Mouse (Mus musculus) intestine, postnatal 0 days (tissue): ENCODE measurements at regions not wholly inside any gene's neighbourhood (a gene's known extent, or its start where the extent isn't known, plus 50 kb on each side); places are given as distances from the start of the nearest gene placed in this dataset.

ENCODE experiments used
- ATAC-seq: fragments of 200-750 bp; cut with Nextera tagmentation; 2 replicates; pipeline ENCODE4 v1.8.0; 2017; ENCODE audit warnings: mild to moderate bottlenecking, moderate TSS enrichment, moderate library complexity
- H3K27ac ChIP-seq: fragments of 300-500 bp; sonication (generic); 2 replicates; pipeline ENCODE4 v1.5.1; 2014; ENCODE audit warnings: mild to moderate bottlenecking, low read depth, low read length, moderate library complexity
- H3K27me3 ChIP-seq: fragments of 300-500 bp; sonication (generic); replicated peaks from 2 replicates; pipeline ENCODE4 v1.6.1; 2014; ENCODE audit warnings: low read length, mixed read lengths; ENCODE audit not compliant: control insufficient read depth, insufficient read depth
- H3K36me3 ChIP-seq: fragments of 300-500 bp; sonication (generic); 2 replicates; pipeline ENCODE4 v1.6.1; 2014; ENCODE audit warnings: mild to moderate bottlenecking, moderate library complexity; ENCODE audit not compliant: control insufficient read depth, insufficient read depth
- H3K4me1 ChIP-seq: fragments of 300-500 bp; sonication (generic); replicated peaks from 2 replicates; pipeline ENCODE4 v1.6.1; 2014; ENCODE audit warnings: antibody characterized with exemption, low read length, mixed read lengths; ENCODE audit not compliant: control insufficient read depth, insufficient read depth
- H3K4me2 ChIP-seq: fragments of 300-500 bp; sonication (generic); replicated peaks from 2 replicates; pipeline ENCODE4 v1.6.1; 2014; ENCODE audit warnings: low read depth, mild to moderate bottlenecking, moderate library complexity
- H3K4me3 ChIP-seq: fragments of 300-500 bp; sonication (generic); 2 replicates; pipeline ENCODE4 v1.5.1; 2014; ENCODE audit warnings: low read depth, low read length
- H3K9ac ChIP-seq: fragments of 300-500 bp; sonication (generic); 2 replicates; pipeline ENCODE4 v1.6.1; 2014; ENCODE audit warnings: mild to moderate bottlenecking, low read depth, low read length
- H3K9me3 ChIP-seq: fragments of 300-500 bp; sonication (generic); 2 replicates; pipeline ENCODE4 v1.6.1; 2016; ENCODE audit warnings: mixed run types; ENCODE audit not compliant: control insufficient read depth
- CTCF ChIP-seq: sonication (generic); IDR thresholded peaks from 2 replicates; pipeline ENCODE4 v1.5.1; 2016; ENCODE audit warnings: low read depth, mild to moderate bottlenecking, control low read depth, antibody characterized with exemption, moderate library complexity
- WGBS: fragments of 180-500 bp; shearing (Covaris S2); extraction: QIAGEN DNeasy Blood & Tissue Kit; methylation state at CpG from one replicate; pipeline ENCODE4 v1.1.7; 2014; 5-methylcytosine and 5-hydroxymethylcytosine counted together

DNA sequence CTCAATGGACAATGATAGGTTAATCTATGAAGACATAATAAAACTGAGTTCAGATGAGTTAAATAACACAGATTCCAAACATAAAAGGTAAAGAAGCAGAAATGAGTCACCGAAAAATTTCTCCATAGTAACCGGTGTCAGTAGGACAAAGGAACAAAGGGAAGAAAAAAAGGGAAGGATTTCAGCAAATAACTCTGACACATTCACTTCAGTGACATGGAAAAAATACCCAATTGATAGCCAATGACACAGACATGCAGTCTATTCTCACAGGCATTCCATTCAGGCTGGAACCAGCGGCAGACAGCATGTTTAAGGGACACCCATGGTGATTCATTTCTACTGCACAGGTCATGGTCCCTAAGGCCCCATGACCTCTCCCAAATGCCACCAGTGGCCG is 79.0 kb downstream of the Mis18a start:
- no peaks in the 10 kb centered on the region for H3K4me1 ChIP-seq
- no peaks in the 10 kb centered on the region for H3K36me3 ChIP-seq
- no peaks in the 10 kb centered on the region for H3K27me3 ChIP-seq
- H3K4me3 ChIP-seq: no peak overlapping the region
- no peaks in the 10 kb centered on the region for H3K9me3 ChIP-seq
- no peak overlapping the region for H3K4me2 ChIP-seq
- no peak overlapping the region for H3K27ac ChIP-seq
- no peak for ATAC-seq
- no peak overlapping the region for H3K9ac ChIP-seq
- 71% methylated on average over 4 of the region's 4 CpGs for WGBS
- TF ChIP-seq CTCF: no peak

DNA sequence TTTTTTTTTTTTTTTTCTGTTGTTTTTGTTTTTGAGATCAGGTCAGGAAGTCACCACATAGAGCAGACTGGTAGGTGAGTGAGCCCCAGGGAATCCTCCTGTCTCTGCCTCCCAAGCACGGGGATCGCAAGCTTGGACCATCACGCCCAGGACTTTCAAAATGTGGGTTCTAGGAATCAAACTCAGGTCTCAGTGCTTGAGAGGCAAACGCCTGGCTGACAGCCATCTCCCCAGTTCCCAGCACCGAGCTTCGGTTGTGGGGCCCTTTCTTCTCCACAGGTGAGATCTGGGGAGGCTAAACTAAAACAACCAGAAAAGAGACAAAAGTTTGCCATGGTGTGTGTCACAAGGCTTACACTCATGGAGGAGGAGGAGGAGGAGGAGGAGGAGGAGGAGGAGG is 84.5 kb downstream of the Mis18a start:
- 93% methylated on average over 6 of the region's 6 CpGs for whole genome bisulfite sequencing
- H3K9me3 ChIP-seq: no peaks in the 10 kb centered on the region
- H3K4me1 ChIP-seq: no peaks in the 10 kb centered on the region
- H3K9ac ChIP-seq: no peak overlapping the region
- H3K4me2 ChIP-seq: no peak overlapping the region
- H3K27ac ChIP-seq: no peak overlapping the region
- ATAC-seq: no peak
- no peak for TF ChIP-seq CTCF
- no peak overlapping the region for H3K4me3 ChIP-seq
- H3K27me3 ChIP-seq: no peaks in the 10 kb centered on the region
- H3K36me3 ChIP-seq: no peaks in the 10 kb centered on the region

DNA sequence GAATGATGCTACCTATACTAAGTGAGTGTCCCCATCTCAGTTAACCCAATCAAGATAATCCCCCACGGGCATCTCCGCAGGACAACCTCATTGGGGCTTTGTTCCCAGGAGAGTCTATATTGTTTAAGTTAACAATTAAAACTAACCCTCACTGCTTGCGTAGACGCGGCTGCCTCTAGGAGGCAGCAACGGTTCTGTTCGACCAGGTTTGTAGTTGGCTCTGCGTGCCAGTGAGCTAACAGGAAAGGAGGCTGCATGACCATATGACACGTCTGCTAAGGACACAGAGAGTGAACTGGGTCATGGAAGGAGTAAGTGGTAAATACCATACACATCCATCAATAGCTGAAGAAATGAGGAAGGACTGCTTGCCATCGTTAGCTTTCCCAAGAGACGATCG is 92.0 kb downstream of the Mis18a start:
- Histone ChIP-seq H3K27ac (no peak overlapping the region), H3K9me3 (no peaks in the 10 kb centered on the region), H3K36me3 (no peaks in the 10 kb centered on the region), H3K4me3 (no peak overlapping the region), H3K4me2 (no peak overlapping the region), H3K27me3 (no peaks in the 10 kb centered on the region), H3K9ac (no peak overlapping the region), H3K4me1 (no peaks in the 10 kb centered on the region)
- ATAC-seq: no peak
- peak; percentile 58 for TF ChIP-seq CTCF
- WGBS: 38% methylated on average over 12 of the region's 12 CpGs

DNA sequence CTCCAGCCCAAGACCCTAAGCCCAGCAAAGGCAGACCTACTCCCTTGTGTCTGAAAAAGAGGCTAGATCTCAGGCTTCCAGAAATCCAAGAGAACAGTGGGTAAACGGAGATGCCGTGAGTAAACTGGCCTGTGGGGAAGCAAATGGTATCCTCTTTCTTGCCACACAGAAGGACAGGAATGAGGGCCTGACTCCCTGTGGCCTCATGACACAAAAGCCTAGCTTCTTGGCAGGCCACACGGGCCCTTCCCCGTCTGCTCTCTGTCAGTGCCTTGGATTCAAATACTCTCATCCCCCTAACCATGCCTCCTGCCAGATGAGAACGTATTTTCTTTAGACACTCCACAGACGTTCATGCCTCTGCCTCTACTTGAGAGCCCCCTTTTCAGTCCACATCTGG is 97.2 kb downstream of the Mis18a start:
- H3K4me2 ChIP-seq: no peak overlapping the region
- no peaks in the 10 kb centered on the region for H3K27me3 ChIP-seq
- 48% methylated on average over 6 of the region's 6 CpGs for WGBS
- H3K36me3 ChIP-seq: no peaks in the 10 kb centered on the region
- TF ChIP-seq CTCF: no peak
- ATAC-seq: no peak
- no peak overlapping the region for H3K9ac ChIP-seq
- no peak overlapping the region for H3K27ac ChIP-seq
- no peak overlapping the region for H3K4me3 ChIP-seq
- H3K9me3 ChIP-seq: no peaks in the 10 kb centered on the region
- H3K4me1 ChIP-seq: no peaks in the 10 kb centered on the region

DNA sequence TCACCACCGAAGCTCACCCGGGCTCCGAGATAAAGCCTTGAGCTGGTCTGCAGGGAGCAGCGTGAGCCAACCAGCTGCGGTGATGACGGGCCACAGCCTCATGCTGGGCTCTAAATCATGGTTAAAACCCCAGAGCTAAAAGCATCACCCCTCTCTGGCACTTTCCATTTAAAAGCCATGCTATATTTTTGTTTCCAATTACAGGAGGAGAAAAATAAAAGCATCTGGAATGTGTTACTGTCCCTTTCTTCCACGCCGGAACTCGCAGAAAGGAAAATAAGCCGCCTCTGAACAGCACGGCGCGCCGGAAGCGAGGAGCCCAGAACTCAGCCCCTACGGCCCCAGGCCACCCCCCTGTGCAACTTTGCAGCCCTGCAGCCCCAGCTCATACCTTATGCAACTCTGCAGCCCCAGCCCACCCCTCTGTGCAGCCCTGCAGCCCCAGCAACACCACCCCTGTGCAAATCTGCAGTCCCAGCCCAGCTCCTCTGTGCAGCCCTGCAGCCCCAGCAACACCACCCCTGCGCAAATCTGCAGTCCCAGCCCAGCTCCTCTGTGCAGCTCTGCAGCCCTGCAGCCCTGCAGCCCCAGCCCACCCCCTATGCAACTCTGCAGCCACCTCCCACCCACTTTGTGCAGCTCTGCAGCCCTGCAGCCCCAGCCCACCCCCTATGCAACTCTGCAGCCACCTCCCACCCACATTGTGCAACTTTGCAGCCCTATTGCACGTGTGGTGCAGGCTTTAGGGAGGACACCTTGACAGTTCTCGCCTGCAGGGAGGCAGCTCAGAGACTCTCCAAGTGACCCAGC is 97.9 kb downstream of the Mis18a start:
- ATAC-seq: no peak
- Histone ChIP-seq H3K27me3 (no peaks in the 10 kb centered on the region), H3K36me3 (no peaks in the 10 kb centered on the region), H3K4me1 (no peaks in the 10 kb centered on the region), H3K9ac (no peak overlapping the region), H3K4me3 (no peak overlapping the region), H3K9me3 (no peaks in the 10 kb centered on the region), H3K27ac (no peak overlapping the region), H3K4me2 (no peak overlapping the region)
- 38% methylated on average over 19 of the region's 19 CpGs for WGBS
- TF ChIP-seq CTCF: no peak

DNA sequence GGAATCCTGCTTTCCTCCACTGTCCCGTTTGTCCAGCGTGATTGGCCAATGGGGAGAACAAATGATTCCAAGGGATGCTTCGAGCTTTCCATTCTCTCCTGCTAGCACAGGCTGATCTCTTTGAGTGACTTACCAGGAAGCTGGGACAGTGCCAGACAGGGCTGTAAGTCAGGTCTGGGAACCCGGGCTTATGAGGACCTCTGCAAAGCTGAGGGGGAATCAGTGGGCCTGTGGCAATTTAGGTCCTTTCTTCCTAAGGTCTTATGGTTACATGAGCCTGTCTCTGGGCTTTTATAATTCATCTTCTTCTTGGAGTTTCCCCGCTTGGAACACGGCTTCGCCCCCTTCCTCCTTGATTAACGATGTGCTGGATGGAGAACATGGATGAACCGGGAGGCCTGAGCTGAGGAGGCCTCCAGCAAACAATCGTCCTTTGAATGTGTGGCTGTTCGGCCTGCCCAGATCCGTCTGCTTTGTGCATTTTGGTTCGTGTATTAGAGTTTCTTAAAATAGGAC is 98.5 kb downstream of the Mis18a start:
- no peaks in the 10 kb centered on the region for H3K27me3 ChIP-seq
- H3K4me2 ChIP-seq: no peak overlapping the region
- H3K4me3 ChIP-seq: no peak overlapping the region
- H3K4me1 ChIP-seq: no peaks in the 10 kb centered on the region
- no peak for TF ChIP-seq CTCF
- no peak overlapping the region for H3K27ac ChIP-seq
- no peaks in the 10 kb centered on the region for H3K36me3 ChIP-seq
- H3K9ac ChIP-seq: no peak overlapping the region
- ATAC-seq: no peak
- no peaks in the 10 kb centered on the region for H3K9me3 ChIP-seq
- 50% methylated on average over 13 of the region's 13 CpGs for WGBS
